Mouse (Mus musculus): ENCODE data around the gene Pih1d2. TPM values are rescaled to one million over a fixed set of nuclear protein-coding genes. Genes with fewer than 3 reads are reported as not detected.

The Pih1d2 gene
- total and polyA plus RNA-seq, 3 experiments, result 0.31 to 0.66 TPM; not detected in 1

DNA sequence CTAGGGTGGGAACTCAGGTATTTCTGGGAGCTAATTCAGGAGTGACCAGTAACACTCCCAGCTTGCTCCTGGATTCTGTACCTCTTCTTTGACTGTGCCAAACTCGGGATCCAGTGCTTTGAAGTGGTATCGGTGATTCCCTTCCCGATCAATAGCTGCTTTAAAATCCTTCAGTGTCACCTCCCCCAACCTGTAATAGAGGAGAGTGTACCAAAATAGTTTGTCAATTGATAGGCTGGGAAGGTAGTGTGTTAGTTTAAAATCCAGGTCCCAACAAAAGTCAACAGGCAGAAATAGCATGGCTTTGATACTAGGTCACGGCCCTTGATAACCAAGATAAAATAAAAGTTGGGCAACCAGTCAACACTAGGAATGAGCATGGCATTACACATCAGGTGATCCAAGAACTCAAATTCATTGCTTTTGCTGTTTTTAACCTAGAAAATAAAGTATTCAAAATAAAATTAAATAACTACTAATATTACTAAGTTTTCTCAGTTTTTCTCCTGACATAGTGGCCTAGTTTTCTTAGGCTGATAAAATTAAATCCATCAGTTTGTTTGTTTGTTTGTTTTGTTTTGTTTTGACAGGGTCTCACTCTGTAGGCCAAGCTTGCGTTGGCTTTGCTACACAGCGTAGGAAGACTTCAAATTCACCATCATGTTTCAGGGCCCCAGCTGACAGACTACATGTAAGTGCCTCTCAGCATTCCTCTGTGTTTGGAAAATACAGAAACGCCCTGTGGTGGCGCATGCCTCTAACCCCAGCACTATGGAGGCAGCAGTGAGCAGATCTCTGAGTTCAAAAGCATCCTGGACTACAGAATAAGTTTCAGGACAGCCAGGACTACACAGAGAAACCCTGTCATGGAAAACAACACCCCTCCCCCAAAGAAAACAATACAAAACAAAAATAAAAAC, 50.7 kb downstream of the Pih1d2 start:
- no peak overlapping the region for H3K9ac ChIP-seq (ENCODE audit: low read depth, low read length)
- H3K27ac ChIP-seq, result no peak overlapping the region
- no peaks in the 10 kb centered on the region for H3K4me1 ChIP-seq (ENCODE audit: control insufficient read depth, insufficient read depth, low read length)
- no peaks in the 10 kb centered on the region for H3K36me3 ChIP-seq (ENCODE audit: control insufficient read depth, insufficient read depth, low read length)
- DNase-seq, result no peak
- TF ChIP-seq EP300 (IDR thresholded peaks at IDR 0.05; ENCODE audit: insufficient read depth, low read depth, low read length), result no peak
- WGBS, result 68% methylated on average over 8 of the region's 8 CpGs
- no peaks in the 10 kb centered on the region for H3K27me3 ChIP-seq (ENCODE audit: control insufficient read depth, insufficient read depth, low read length)
- no peak overlapping the region for H3K4me3 ChIP-seq
- no peaks in the 10 kb centered on the region for H3K79me2 ChIP-seq (replicated peaks; ENCODE audit: control insufficient read depth, insufficient read depth, low read length)
- intact Hi-C loops (cut with DNase I), result loop anchor here (10.0 kb wide), 1 partner anchor 143 kb away; the partner anchor contains the start of gene Pts

DNA sequence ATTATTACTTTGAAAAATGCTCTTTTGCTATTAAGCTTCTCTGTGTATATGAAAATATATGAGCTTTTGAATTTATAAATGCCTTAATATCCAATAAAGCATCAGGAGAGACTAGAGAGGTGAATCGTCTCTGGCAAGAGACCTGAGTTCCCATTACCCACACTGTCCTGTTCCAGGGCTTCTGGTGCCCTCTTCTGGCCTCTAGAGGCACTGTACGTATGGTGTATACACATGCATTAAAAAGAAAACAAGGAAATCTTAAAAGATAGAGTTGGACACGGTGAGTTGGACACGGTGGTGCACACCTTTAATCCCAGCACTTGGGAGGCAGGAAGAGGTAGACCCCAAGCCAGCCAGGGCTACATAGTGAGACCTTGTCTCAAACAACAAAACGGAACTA, 53.6 kb downstream of the Pih1d2 start:
- Histone ChIP-seq H3K27ac (no peak overlapping the region), H3K79me2 (replicated peaks; ENCODE audit: control insufficient read depth, insufficient read depth, low read length) (no peaks in the 10 kb centered on the region), H3K36me3 (ENCODE audit: control insufficient read depth, insufficient read depth, low read length) (no peaks in the 10 kb centered on the region), H3K4me1 (ENCODE audit: control insufficient read depth, insufficient read depth, low read length) (no peaks in the 10 kb centered on the region), H3K27me3 (ENCODE audit: control insufficient read depth, insufficient read depth, low read length) (no peaks in the 10 kb centered on the region), H3K9ac (ENCODE audit: low read depth, low read length) (no peak overlapping the region), H3K4me3 (no peak overlapping the region)
- WGBS, result 24% methylated on average over 5 of the region's 5 CpGs
- peak; percentile 50 to 64 for DNase-seq
- peak; percentile 87 for TF ChIP-seq CTCF (IDR thresholded peaks at IDR 0.05)
- no peak for TF ChIP-seq EP300 (IDR thresholded peaks at IDR 0.05; ENCODE audit: insufficient read depth, low read depth, low read length)
- intact Hi-C loops (cut with DNase I), result loop anchor here (5.0 kb wide), 1 partner anchor 208 kb away; no protein-coding TSS in a partner anchor

Other genes with a start within 250 kb of the Pih1d2 start
- 1 to 10 TPM in 1 of 2 experiments, under 1 TPM in 1; 0.82 to 2.0 TPM for gene Plet1, start 122.8 kb upstream of the Pih1d2 start, total RNA-seq (2021)
- 2.5 and 4.0 TPM in 2 replicates for gene Plet1, start 122.8 kb upstream of the Pih1d2 start, polyA plus RNA-seq (2012; rRNA removed)
- gene Pts, start 88.6 kb upstream of the Pih1d2 start, total RNA-seq (2021), result 10 to 100 TPM; 24.8 to 30.2 TPM
- 28.7 and 63.3 TPM in 2 replicates for gene Pts, start 88.6 kb upstream of the Pih1d2 start, polyA plus RNA-seq (2012; rRNA removed)
- 1 to 10 TPM; 1.0 to 1.2 TPM for gene Il18, start 62.5 kb upstream of the Pih1d2 start, total RNA-seq (2021)
- gene Il18, start 62.5 kb upstream of the Pih1d2 start, polyA plus RNA-seq (2012; rRNA removed), result 0.53 and 1.6 TPM in 2 replicates
- under 1 TPM; 0.39 to 0.50 TPM for gene Bco2, start 62.1 kb upstream of the Pih1d2 start, total RNA-seq (2021)
- gene Bco2, start 62.1 kb upstream of the Pih1d2 start, polyA plus RNA-seq (2012; rRNA removed), result 0.32 and 0.33 TPM in 2 replicates
- not detected for gene Tex12, start 56.0 kb upstream of the Pih1d2 start, total RNA-seq (2021)
- not detected in 2 replicates for gene Tex12, start 56.0 kb upstream of the Pih1d2 start, polyA plus RNA-seq (2012; rRNA removed)
- 100 to 1,000 TPM; 593 to 673 TPM for gene Sdhd, start 13.5 kb upstream of the Pih1d2 start, total RNA-seq (2021)
- 722 and 984 TPM in 2 replicates for gene Sdhd, start 13.5 kb upstream of the Pih1d2 start, polyA plus RNA-seq (2012; rRNA removed)
- 100 to 1,000 TPM; 251 to 294 TPM for gene Timm8b, start 13.4 kb upstream of the Pih1d2 start, total RNA-seq (2021)
- gene Timm8b, start 13.4 kb upstream of the Pih1d2 start, polyA plus RNA-seq (2012; rRNA removed), result 289 and 341 TPM in 2 replicates
- 10 to 100 TPM; 11.9 to 13.2 TPM for gene Nkapd1, start 143 bp downstream of the Pih1d2 start, total RNA-seq (2021)
- gene Nkapd1, start 143 bp downstream of the Pih1d2 start, polyA plus RNA-seq (2012; rRNA removed), result 3.1 and 4.6 TPM in 2 replicates
- gene Dlat, start 42.5 kb downstream of the Pih1d2 start, total RNA-seq (2021), result 100 to 1,000 TPM; 364 to 415 TPM
- 175 and 243 TPM in 2 replicates for gene Dlat, start 42.5 kb downstream of the Pih1d2 start, polyA plus RNA-seq (2012; rRNA removed)
- 1 to 10 TPM; 3.4 to 5.4 TPM for gene Dixdc1, start 122.2 kb downstream of the Pih1d2 start, total RNA-seq (2021)
- gene Dixdc1, start 122.2 kb downstream of the Pih1d2 start, polyA plus RNA-seq (2012; rRNA removed), result 2.6 and 4.9 TPM in 2 replicates
- gene 2310030G06Rik, start 129.2 kb downstream of the Pih1d2 start, total RNA-seq (2021), result 1 to 10 TPM; 2.9 to 4.3 TPM
- 5.6 and 7.4 TPM in 2 replicates for gene 2310030G06Rik, start 129.2 kb downstream of the Pih1d2 start, polyA plus RNA-seq (2012; rRNA removed)
- 1,000 to 10,000 TPM; 2,783 to 3,339 TPM for gene Cryab, start 134.0 kb downstream of the Pih1d2 start, total RNA-seq (2021)
- gene Cryab, start 134.0 kb downstream of the Pih1d2 start, polyA plus RNA-seq (2012; rRNA removed), result 3,110 and 4,349 TPM in 2 replicates
- gene Hspb2, start 135.0 kb downstream of the Pih1d2 start, total RNA-seq (2021), result 100 to 1,000 TPM; 131 to 139 TPM
- gene Hspb2, start 135.0 kb downstream of the Pih1d2 start, polyA plus RNA-seq (2012; rRNA removed), result 201 and 224 TPM in 2 replicates
- 1 to 10 TPM; 4.7 to 5.1 TPM for gene Fdxacb1, start 150.9 kb downstream of the Pih1d2 start, total RNA-seq (2021)
- gene Fdxacb1, start 150.9 kb downstream of the Pih1d2 start, polyA plus RNA-seq (2012; rRNA removed), result 3.4 and 5.2 TPM in 2 replicates
- gene Alg9, start 157.7 kb downstream of the Pih1d2 start, total RNA-seq (2021), result 1 to 10 TPM; 9.6 to 9.9 TPM
- 13.4 and 19.9 TPM in 2 replicates for gene Alg9, start 157.7 kb downstream of the Pih1d2 start, polyA plus RNA-seq (2012; rRNA removed)
- gene 1110032A03Rik, start 158.2 kb downstream of the Pih1d2 start, total RNA-seq (2021), result 10 to 100 TPM; 11.8 to 12.1 TPM
- gene 1110032A03Rik, start 158.2 kb downstream of the Pih1d2 start, polyA plus RNA-seq (2012; rRNA removed), result 34.5 and 39.0 TPM in 2 replicates
- 10 to 100 TPM; 10.3 to 10.8 TPM for gene Ppp2r1b, start 228.0 kb downstream of the Pih1d2 start, total RNA-seq (2021)
- gene Ppp2r1b, start 228.0 kb downstream of the Pih1d2 start, polyA plus RNA-seq (2012; rRNA removed), result 5.4 and 7.1 TPM in 2 replicates